Mouse (Mus musculus): Measurements from ENCODE around the gene Bri3. TPM values are rescaled to one million over a fixed set of nuclear protein-coding genes. Genes with fewer than 3 reads are reported as not detected.

The Bri3 gene
- polyA plus RNA-seq, 1 experiment, result not detected

- Histone ChIP-seq H3K4me3 (ENCODE audit: insufficient read depth, low read depth, low read length) (no peak overlapping the region), H3K27ac (ENCODE audit: insufficient read depth, low read depth, low read length) (no peak overlapping the region), H3K4me1 (ENCODE audit: control insufficient read depth, insufficient read depth, low read length) (peaks cover 3% of the 10 kb centered on the region; the same call in 1 of the 2 replicates)
- no peak for TF ChIP-seq CTCF (IDR thresholded peaks at IDR 0.05; ENCODE audit: insufficient read depth, low read depth, low read length)
- no peak for TF ChIP-seq POLR2A (IDR thresholded peaks at IDR 0.05; ENCODE audit: insufficient read depth, low read depth, low read length)
- WGBS, result 77% methylated on average over 7 of the region's 7 CpGs
These were observed 208.7 kb downstream of the Bri3 start for GRCm38 (mm10) chr5:144452776-144453455.

GRCm38 (mm10) chr5:144457623-144458287 lies 213.5 kb downstream of the Bri3 start:
- Histone ChIP-seq H3K27ac (ENCODE audit: insufficient read depth, low read depth, low read length) (no peak overlapping the region), H3K4me3 (ENCODE audit: insufficient read depth, low read depth, low read length) (no peak overlapping the region), H3K4me1 (ENCODE audit: control insufficient read depth, insufficient read depth, low read length) (peaks cover 3% of the 10 kb centered on the region; the same call in 1 of the 2 replicates)
- TF ChIP-seq POLR2A (IDR thresholded peaks at IDR 0.05; ENCODE audit: insufficient read depth, low read depth, low read length) (no peak), CTCF (IDR thresholded peaks at IDR 0.05; ENCODE audit: insufficient read depth, low read depth, low read length) (no peak)
- WGBS, result 28% methylated on average over 11 of the region's 11 CpGs

- H3K4me3 ChIP-seq (ENCODE audit: insufficient read depth, low read depth, low read length), result no peak overlapping the region
- no peak overlapping the region for H3K27ac ChIP-seq (ENCODE audit: insufficient read depth, low read depth, low read length)
- no peaks in the 10 kb centered on the region for H3K4me1 ChIP-seq (ENCODE audit: control insufficient read depth, insufficient read depth, low read length)
- WGBS, result 39% methylated on average over 6 of the region's 6 CpGs
- no peak for TF ChIP-seq POLR2A (IDR thresholded peaks at IDR 0.05; ENCODE audit: insufficient read depth, low read depth, low read length)
- peak; percentile 55; the same call in 1 of the 2 replicates for TF ChIP-seq CTCF (IDR thresholded peaks at IDR 0.05; ENCODE audit: insufficient read depth, low read depth, low read length)
These were observed 222.8 kb downstream of the Bri3 start for GRCm38 (mm10) chr5:144466987-144467386.

- Histone ChIP-seq H3K4me1 (ENCODE audit: control insufficient read depth, insufficient read depth, low read length) (no peaks in the 10 kb centered on the region; the same call in 1 of the 2 replicates), H3K27ac (ENCODE audit: insufficient read depth, low read depth, low read length) (no peak overlapping the region), H3K4me3 (ENCODE audit: insufficient read depth, low read depth, low read length) (no peak overlapping the region)
- 56% methylated on average over 14 of the region's 14 CpGs for WGBS
- TF ChIP-seq POLR2A (IDR thresholded peaks at IDR 0.05; ENCODE audit: insufficient read depth, low read depth, low read length), result no peak
- no peak for TF ChIP-seq CTCF (IDR thresholded peaks at IDR 0.05; ENCODE audit: insufficient read depth, low read depth, low read length)
These were observed 228.8 kb downstream of the Bri3 start for GRCm38 (mm10) chr5:144473056-144473455.

GRCm38 (mm10) chr5:144479677-144480171 lies 235.5 kb downstream of the Bri3 start:
- Histone ChIP-seq H3K4me3 (ENCODE audit: insufficient read depth, low read depth, low read length) (no peak overlapping the region), H3K27ac (ENCODE audit: insufficient read depth, low read depth, low read length) (no peak overlapping the region), H3K4me1 (ENCODE audit: control insufficient read depth, insufficient read depth, low read length) (peaks cover 7% of the 10 kb centered on the region)
- TF ChIP-seq POLR2A (IDR thresholded peaks at IDR 0.05; ENCODE audit: insufficient read depth, low read depth, low read length), result no peak
- no peak for TF ChIP-seq CTCF (IDR thresholded peaks at IDR 0.05; ENCODE audit: insufficient read depth, low read depth, low read length)
- WGBS, result 46% methylated on average over 8 of the region's 8 CpGs

- Histone ChIP-seq H3K27ac (ENCODE audit: insufficient read depth, low read depth, low read length) (no peak overlapping the region), H3K4me1 (ENCODE audit: control insufficient read depth, insufficient read depth, low read length) (peaks cover 7% of the 10 kb centered on the region), H3K4me3 (ENCODE audit: insufficient read depth, low read depth, low read length) (no peak overlapping the region)
- no peak for TF ChIP-seq CTCF (IDR thresholded peaks at IDR 0.05; ENCODE audit: insufficient read depth, low read depth, low read length)
- WGBS, result 28% methylated on average over 16 of the region's 16 CpGs
These were observed 239.6 kb downstream of the Bri3 start for GRCm38 (mm10) chr5:144483659-144484375.

GRCm38 (mm10) chr5:144491308-144491707 lies 247.1 kb downstream of the Bri3 start:
- H3K4me1 ChIP-seq (ENCODE audit: control insufficient read depth, insufficient read depth, low read length), result no peaks in the 10 kb centered on the region
- 54% methylated on average over 6 of the region's 6 CpGs for WGBS
- no peak overlapping the region for H3K27ac ChIP-seq (ENCODE audit: insufficient read depth, low read depth, low read length)
- TF ChIP-seq CTCF (IDR thresholded peaks at IDR 0.05; ENCODE audit: insufficient read depth, low read depth, low read length) (no peak), POLR2A (IDR thresholded peaks at IDR 0.05; ENCODE audit: insufficient read depth, low read depth, low read length) (no peak)
- H3K4me3 ChIP-seq (ENCODE audit: insufficient read depth, low read depth, low read length), result no peak overlapping the region

Other genes with a start within 250 kb of the Bri3 start
- gene Ccz1, start 229.6 kb upstream of the Bri3 start, polyA plus RNA-seq (2012; ENCODE audit: insufficient read depth, insufficient read length, low replicate concordance, missing spikeins), result 341 TPM in 1 of 2 replicates, not detected in the other
- not detected in 2 replicates for gene Ocm, start 217.8 kb upstream of the Bri3 start, polyA plus RNA-seq (2012; ENCODE audit: insufficient read depth, insufficient read length, low replicate concordance, missing spikeins)
- not detected in 2 replicates for gene Lmtk2, start 144.0 kb upstream of the Bri3 start, polyA plus RNA-seq (2012; ENCODE audit: insufficient read depth, insufficient read length, low replicate concordance, missing spikeins)
- gene Bhlha15, start 54.2 kb upstream of the Bri3 start, polyA plus RNA-seq (2012; ENCODE audit: insufficient read depth, insufficient read length, low replicate concordance, missing spikeins), result not detected in 2 replicates
- gene Tecpr1, start 20.8 kb upstream of the Bri3 start, polyA plus RNA-seq (2012; ENCODE audit: insufficient read depth, insufficient read length, low replicate concordance, missing spikeins), result 771 TPM in 1 of 2 replicates, not detected in the other
- not detected in 2 replicates for gene Baiap2l1, start 113.7 kb downstream of the Bri3 start, polyA plus RNA-seq (2012; ENCODE audit: insufficient read depth, insufficient read length, low replicate concordance, missing spikeins)